Mouse (Mus musculus) heart, postnatal 25 days (tissue): ENCODE results near the gene Olfr1412. TPM values are rescaled to one million over a fixed set of nuclear protein-coding genes. Genes with fewer than 3 reads are reported as not detected.

ENCODE experiments used
- DNase-seq: peaks from one replicate; pipeline ENCODE4 v3.0.0; 2022; ENCODE audit warnings: low spot score
- intact Hi-C: fragments of 180-260 bp; cut with DNase I; formaldehyde crosslinking; loops from one replicate; pipeline ENCODE4 v1.15.1; 2025
- total RNA-seq, 2 experiments: library from RNA; stranded (reverse); gene quantifications; 2 replicates each; pipeline ENCODE4 v1.2.3; 2021

Gene Olfr1412
- total RNA-seq, 2 experiments from 2014 or later = not detected

DNA sequence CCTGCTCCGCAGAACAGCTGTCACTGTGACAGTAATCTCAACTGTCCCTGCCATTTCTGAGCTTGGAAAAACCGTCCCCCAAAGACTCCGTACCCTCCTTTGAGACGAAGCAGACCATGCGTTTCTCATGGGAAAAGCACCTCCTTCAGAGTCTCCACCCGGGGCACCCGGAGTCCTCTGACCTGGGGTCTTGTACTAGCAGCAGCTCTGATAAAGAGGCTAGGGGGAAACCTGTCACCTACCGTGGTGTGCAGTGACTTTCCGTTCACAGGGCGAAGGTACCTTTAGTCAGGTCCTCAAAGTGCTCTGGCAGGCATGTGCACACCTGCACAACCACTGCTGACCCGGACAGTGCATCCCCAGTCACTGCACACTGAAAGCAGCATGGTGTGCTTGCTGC lies 51.1 kb downstream of the Olfr1412 start:
- DNase-seq = no peak
- intact Hi-C loops = no loop called here

DNA sequence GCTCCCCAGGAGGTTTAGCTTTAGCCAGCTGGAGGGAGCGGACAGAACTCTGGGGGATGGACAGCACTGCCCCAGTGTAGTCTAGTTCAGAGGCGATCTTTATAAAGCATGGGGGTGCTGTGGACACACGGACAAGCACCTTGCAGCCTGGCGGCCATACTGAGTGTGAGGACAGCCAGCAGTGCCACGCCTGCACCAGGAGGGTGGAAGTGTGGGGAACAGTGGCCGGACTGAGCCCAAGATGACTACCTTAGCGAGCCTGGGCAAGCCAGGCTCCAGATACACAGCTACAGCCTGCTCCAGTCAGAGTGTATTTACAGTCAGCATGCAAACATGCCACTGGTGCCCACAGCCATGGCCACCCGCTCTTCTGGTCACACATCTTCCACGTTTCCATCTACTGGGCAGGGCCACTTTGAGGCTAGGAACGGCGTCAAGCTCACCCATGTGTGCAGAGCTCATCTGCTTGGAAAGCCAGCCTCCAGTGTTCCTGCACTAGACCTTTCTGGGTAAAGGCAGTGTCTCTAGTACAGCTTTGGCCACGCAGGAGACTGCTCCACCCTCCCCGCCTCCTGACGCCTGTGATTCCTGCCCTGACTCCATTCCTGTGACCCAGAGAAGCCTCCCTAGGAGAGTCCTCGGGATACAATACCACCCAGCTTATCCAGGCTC lies 52.1 kb downstream of the Olfr1412 start:
- intact Hi-C loops = no loop called here
- DNase-seq = no peak

DNA sequence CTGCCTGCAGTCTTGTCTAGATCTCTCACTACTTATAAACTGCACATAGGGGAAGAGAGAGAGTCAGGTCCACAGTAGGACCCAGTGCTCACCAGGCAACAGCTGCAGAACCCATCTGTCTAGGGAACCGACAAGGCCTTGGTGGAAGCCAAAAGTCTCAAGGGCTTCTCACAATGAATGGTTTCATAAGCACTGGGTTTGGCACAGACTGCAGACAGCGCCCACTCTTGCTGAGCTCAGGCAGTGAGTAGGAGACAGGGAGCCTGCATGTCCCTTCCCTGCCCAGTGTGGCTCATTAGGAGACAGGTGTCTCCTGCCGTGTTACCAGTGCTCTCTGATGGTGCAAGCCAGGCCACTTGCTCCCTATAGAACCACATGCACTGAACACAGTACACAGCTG lies 52.6 kb downstream of the Olfr1412 start:
- intact Hi-C loops = no loop called here
- no peak for DNase-seq

DNA sequence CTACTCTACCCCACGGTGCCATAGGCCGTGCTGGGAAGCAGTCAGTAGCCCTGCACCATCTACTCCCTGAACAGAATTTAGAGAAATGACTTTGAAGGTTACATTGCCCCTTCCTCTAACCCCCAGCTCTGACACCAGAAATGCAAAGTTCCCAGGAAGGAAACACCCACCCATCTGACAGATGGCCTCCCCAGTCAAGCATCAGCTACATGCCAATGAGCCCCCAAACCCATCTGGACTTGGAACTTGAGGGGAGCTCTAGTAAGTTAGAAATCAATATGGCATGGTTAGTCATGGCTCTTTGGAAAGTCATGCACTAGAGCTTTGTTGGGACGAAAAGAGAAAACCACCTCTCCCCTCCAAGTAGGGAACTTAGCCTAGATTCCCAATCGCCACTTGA lies 53.2 kb downstream of the Olfr1412 start:
- intact Hi-C loops = no loop called here
- no peak for DNase-seq

DNA sequence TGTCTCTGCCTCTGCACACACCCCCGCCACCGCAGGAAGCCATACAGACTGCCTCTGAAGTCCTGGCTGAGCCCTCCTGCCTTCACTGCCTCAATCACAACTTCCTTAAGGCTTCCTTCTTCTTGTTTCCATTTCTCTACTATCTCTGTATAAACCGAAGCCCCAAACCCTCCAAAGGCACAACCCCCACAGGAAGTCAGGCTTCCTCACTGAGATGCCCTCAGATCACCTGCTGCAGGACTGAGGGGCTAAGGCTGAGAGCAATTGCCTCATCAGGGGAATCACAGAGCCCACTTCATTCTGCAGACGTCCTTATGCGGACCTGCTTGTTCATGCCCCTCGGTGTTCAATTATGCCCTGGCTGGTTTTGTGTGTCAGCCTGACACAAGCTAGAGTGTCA lies 54.8 kb downstream of the Olfr1412 start:
- no peak for DNase-seq
- intact Hi-C loops = loop anchor here (5.0 kb wide), 1 partner anchor 168 kb away; the partner anchor contains the start of gene Ndufa10

Other genes with a start within 250 kb of the Olfr1412 start
- gene Ndufa10, start 111.9 kb upstream of the Olfr1412 start, total RNA-seq = 1,000 to 10,000 TPM; 1,015 to 1,018 TPM
- gene Olfr1416, start 100.7 kb upstream of the Olfr1412 start, total RNA-seq = not detected
- not detected for gene Olfr1415, start 89.7 kb upstream of the Olfr1412 start, total RNA-seq
- gene Olfr1414, start 67.1 kb upstream of the Olfr1412 start, total RNA-seq = not detected
- gene Olfr1413, start 14.5 kb upstream of the Olfr1412 start, total RNA-seq = not detected
- gene Olfr1411, start 8.6 kb downstream of the Olfr1412 start, total RNA-seq = not detected
- not detected for gene Olfr1410, start 20.0 kb downstream of the Olfr1412 start, total RNA-seq
- gene Olfr12, start 32.0 kb downstream of the Olfr1412 start, total RNA-seq = not detected
- 100 to 1,000 TPM; 218 to 222 TPM for gene Cops9, start 56.2 kb downstream of the Olfr1412 start, total RNA-seq
- not detected for gene Otos, start 63.1 kb downstream of the Olfr1412 start, total RNA-seq
- gene Gpc1, start 245.9 kb downstream of the Olfr1412 start, total RNA-seq = 100 to 1,000 TPM; 366 to 368 TPM